17 mouse cellular contexts compared by ENCODE assay signal in genomic region chr13:69608734-69609133, GRCm38 (mm10).
"Had no signal": no experiment of that assay in that cellular context is flagged by ENCODE, and none has a peak within 500 bp of the region (broad histone marks: within the 10 kb centered on the region; RNA-seq: fewer than 3 reads in every experiment).

No protein-coding gene starts in this region.

- H3K9ac ChIP-seq: neural tube, embryonic 12.5 days; neural tube, embryonic 13.5 days; neural tube, embryonic 15.5 days; stomach, embryonic 15.5 days had no signal

- H3K9me3 ChIP-seq: neural tube, embryonic 12.5 days; neural tube, embryonic 13.5 days; neural tube, embryonic 15.5 days; stomach, embryonic 15.5 days had no signal

- H3K27ac ChIP-seq: neural tube, embryonic 12.5 days; neural tube, embryonic 13.5 days; neural tube, embryonic 15.5 days; stomach, embryonic 15.5 days; stomach, postnatal 0 days had no signal

- H3K36me3 ChIP-seq: neural tube, embryonic 12.5 days; stomach, embryonic 15.5 days had no signal

- H3K4me3 ChIP-seq: neural tube, embryonic 12.5 days; neural tube, embryonic 13.5 days; neural tube, embryonic 15.5 days; stomach, embryonic 15.5 days had no signal

- H3K27me3 ChIP-seq: neural tube, embryonic 12.5 days; neural tube, embryonic 13.5 days; neural tube, embryonic 15.5 days; stomach, embryonic 15.5 days had no signal

- DNase-seq: retina, postnatal 1 day; right cerebral cortex, adult 18-20 months; right cerebral cortex, postnatal 14 days; right cerebral cortex, postnatal 25 days; right cerebral cortex, postnatal 4 days; spleen, adult 18-20 months; thymus, adult 18-20 months; thymus, adult 2 months; thymus, postnatal 14 days; thymus, postnatal 25 days; thymus, postnatal 36 days; thymus, postnatal 4 days had no signal
